Mouse (Mus musculus) ovary, adult 18-20 months (tissue): ENCODE data around the gene BC004004.
"Not testable (repeated sequence)": the region's sequence is repeated elsewhere in the genome, so short reads cannot be mapped to it uniquely, and the experiment has no call there.

ENCODE experiments used
- DNase-seq: peaks from one replicate; pipeline ENCODE4 v3.0.0; 2022; ENCODE audit warnings: low spot score, mixed read lengths

Gene BC004004

DNA sequence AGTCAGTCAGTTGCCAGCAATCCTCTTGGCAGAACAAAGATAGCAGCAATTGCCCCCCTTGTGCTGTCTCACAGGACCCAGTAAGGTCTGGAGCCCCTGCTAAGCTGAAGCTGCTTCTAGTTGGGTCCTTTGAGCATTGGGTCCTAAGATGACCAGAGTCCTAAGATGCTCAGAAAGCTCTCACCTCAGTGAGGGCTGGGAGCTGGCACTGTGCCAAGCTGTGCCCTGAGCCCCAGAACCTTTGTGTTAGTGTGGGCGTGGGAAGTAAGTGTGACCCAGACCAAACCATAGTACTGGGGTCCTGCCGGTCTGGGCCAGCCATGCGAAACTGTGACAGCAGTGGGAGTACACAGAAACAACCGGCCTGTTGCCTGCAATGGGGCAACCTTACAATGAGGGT lies 30.7 kb downstream of the BC004004 start:
- DNase-seq: no peak

DNA sequence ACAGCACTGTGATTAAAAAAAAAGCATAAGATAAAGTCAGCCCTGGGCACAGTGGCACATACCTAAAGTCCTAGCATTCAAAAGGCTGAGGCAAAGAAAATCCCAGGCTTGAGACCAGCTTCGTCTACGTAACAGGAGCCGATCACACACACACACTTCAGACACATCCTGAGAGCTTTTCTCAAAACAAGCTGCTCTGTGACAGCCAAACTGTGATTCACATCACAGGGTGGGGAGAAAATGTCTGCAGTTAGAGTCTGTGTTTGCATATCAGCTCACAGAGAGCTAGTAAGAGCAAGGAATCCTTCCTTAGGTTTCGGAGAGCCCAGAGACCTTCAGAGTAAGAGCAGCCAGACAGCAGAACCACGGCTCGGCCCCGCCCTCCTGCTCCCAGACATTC lies 32.3 kb downstream of the BC004004 start:
- no peak for DNase-seq

DNA sequence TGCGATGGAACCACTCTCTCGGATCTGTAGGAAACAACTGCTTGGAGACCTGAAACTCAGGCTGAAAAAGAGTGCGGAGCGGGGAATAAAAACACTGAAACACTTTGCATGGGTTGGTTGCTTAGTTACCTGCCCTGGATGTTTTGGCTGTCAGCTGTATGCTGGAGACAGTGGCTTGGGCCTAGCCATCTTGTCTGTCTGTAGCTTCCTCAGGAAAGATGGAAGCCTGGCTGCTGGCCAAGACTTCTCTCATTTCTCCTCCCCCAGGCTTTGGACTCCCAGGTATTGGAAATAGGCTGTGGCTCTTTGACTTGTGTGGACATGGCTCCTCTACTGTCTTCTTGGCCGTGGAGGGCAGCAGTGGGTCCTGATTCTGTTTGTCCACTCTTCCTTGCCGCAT lies 32.8 kb downstream of the BC004004 start:
- DNase-seq: no peak

DNA sequence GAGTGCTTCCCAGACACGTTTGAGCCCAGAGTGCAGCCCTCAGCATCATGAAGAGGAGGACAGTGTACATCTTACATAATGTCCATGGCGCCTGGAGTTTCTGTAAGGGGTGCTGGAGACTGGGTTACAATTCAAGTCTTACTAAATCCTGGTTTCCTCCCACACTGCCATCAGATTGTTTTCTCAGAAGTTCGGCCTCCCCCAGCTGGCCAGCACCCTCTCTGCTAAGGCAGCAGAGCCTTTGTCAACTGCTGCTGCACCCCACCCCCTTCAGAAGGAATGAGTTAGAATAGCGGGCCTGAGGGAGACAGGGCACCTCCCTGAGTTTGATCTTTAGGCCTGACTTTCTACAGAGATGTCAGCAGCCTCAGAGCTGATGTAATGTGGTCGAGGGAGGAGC lies 33.6 kb downstream of the BC004004 start:
- DNase-seq: no peak

DNA sequence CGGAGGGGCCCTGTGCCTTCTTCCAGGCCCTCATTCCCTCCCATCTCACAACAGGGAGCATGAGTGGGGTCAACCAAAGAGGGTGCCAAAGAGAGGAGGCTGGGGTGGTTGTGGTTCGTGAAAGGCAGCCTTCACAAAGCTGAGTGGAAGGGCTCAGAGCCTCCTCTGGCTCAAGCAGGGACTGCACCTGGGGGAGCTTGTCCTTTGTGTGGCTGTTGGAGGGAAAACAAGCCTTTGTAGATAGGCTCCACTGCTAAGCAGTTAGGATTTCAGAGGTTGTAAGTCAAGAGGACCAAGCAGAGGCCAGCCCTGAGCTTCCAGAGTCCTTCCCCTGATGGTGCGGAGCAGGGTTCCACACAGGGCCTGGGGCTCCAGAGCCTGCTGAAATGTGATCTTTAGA lies 34.5 kb downstream of the BC004004 start:
- no peak for DNase-seq

DNA sequence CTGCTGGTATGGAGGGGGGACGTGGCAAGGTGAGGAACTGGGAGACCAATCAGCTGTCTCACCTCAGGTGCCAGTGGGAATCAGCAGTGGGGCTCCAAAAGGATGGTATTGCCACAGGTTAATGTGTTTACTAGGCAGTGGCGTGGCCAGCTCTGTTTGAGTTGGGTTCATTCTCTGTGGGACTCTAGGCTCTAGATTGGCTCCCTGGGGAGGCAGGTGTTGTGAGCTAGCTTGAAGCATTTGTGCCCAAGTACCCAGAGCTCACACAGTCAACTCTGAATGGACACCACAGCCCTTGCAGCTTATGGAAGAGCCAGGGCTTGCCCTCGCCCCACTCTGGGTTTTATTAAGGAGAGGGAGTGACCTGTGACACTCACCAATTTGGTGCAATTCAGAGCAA lies 35.3 kb downstream of the BC004004 start:
- DNase-seq: no peak

DNA sequence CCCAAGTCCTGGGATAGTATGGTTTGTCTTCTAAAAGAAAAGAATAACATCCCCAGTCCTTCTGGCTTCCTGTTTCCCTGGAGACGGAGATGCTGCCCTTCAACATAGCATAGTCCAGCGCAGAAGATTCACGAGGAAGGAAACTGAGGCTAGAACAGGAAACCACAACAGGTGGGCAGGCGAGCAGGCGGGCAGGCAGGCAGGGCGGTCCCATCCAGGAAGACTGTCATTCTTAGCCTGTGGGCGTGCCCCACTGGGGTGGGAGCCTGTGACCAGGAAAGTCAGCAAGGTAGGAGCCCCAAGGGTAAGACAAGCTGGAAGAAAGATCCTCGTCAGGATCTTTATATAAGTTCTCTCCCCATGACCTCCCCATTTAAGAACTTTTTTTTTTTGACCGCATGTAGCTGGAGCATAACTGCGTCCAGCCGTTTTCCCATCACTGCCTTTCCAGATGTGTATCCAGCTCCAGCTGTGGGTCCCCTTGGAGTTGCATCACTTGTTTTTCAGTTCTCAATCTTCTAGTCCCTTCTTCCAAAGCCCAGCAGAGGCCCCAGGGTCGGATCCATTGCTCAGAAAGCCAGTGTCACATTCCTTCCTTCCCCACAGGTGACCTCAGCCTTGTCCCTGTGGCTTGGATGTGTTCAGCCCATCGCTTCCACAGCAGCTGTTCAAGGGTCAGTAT lies 35.9 kb downstream of the BC004004 start:
- no peak for DNase-seq

DNA sequence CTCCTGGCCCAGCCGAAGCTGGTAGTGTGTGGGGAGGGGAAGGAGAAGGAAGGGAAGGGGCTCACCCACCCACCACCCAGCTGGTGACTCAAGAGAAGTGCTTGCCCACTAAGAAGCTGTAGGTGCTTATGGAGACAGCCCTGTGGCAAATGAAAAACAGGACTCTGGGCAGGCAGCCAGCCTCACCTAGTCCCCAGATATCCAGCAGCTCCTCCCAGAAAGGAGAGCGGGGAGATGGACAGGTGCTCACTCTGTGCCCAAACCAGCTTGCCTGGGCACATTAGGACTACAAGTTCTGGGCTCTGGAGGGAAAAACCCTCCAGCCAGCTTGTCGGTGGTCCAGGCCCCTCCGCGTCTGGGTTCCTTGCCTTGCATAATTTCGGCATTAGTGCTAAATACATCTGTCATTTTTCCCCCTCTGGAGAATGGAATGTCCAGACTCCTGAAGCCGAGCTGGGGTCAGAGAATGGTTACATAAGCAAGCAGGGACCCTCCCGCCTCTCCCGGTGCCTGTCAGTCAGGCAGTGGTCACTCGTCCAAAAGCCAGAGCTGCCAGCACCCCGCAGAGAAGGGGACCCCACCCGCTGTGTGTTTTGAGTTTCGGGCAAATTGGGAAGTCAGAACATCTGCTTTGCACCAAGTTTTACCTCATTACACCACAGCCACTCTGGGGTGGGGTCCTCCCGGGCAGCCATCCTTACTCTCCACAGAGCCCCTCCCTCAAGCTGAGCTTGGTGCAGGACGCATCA lies 36.6 kb downstream of the BC004004 start:
- DNase-seq: no peak

DNA sequence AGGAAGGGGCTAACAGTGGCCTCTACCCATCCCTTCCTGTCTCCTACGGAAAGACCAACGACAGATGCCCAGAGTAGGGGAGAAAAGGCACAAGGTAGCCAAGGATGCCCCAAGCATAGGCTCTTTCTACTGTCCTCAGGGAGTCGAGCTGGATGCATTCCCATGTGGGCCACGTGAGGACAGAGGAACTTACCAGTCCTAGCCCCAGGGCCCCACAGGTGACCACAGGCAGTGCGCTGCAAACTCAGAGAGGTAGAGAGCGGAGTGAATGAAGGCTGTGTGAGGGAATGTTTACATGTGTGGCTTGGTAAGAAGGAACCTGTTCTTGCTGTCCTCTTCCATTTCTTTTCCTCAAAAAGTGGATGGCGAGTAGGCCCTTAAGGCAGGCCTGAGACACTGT lies 37.3 kb downstream of the BC004004 start:
- DNase-seq: no peak

DNA sequence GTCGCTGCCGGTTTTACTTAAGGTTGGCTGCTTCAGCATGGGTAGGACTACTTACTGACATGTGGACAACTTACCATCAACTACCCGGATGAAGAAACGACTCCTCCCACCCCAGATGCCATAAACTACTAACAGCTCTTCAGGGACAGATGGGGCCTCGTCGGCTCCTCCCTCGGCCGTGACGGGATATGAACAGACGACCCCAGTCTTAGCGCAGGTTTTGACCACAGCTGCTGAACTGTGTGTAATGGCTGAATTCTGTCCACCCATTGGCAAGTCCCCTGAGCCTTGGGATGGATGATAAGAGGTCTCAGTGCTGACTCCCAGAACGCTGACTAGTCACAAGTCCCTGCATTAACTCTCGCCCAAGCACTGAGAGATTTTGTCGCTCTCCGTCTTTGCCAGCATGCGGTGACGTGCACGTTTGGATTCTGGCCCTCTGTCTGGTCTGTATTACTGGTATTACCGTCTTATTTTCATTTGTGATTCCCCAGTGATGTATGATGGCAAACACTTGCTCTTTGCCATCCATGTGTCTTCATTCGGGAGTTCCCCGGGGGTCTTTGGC lies 41.6 kb downstream of the BC004004 start:
- no peak for DNase-seq

DNA sequence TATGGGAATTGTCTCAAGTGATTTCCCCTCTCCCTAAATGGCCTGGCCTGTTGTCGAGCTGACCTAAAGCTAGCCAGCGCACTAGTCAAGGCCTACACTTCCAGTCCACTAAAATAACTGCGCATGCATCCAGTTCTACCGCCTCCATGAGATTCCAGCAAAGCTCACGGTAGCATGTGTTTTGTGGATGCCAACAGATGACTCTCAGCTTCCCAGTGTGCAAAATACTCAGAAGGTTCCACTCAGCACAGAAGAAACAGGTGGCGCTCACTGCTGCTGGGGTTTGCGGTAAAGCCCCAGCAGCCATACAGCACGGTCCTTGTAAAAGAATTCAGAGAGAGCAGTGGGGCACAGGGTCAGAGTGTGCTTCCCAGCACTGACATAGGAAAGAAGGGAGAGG lies 43.0 kb downstream of the BC004004 start:
- no peak for DNase-seq

DNA sequence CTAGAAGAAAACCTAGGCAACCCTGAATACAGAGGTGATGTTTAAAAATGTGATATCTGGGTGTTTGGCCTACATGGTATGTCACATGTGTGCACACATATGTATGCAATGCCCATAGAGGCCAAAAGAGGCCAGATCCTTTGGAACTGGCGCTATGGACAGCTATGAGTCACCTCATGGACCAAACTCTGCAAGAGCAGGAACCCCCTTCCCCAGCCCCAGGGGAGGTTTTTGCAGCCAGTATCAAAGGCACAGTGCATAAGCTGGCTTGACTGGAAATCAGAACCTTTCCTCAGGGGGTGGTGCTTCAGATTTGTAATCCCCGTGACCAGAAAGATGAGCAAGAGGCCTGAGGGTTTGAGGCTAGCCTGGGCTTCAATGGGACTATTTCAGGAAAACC lies 43.5 kb downstream of the BC004004 start:
- no peak for DNase-seq

DNA sequence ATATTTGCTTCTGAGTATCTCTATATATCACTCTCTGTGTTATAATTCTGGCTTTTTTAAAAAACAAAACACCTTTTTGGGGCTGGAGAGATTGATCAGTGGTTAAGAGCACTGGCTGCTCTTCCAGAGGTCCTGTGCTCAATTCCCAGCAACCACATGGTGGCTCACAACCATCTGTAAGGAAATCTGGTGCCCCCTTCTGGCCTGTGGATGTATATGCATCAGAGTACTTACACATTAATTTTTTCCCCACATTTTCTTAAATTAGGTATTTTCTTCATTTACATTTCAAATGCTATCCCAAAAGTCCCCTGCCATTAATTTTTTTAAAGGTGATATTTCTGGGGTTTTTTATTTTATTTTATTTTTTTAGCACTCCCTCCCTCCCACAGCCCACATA lies 44.7 kb downstream of the BC004004 start:
- DNase-seq: no peak

DNA sequence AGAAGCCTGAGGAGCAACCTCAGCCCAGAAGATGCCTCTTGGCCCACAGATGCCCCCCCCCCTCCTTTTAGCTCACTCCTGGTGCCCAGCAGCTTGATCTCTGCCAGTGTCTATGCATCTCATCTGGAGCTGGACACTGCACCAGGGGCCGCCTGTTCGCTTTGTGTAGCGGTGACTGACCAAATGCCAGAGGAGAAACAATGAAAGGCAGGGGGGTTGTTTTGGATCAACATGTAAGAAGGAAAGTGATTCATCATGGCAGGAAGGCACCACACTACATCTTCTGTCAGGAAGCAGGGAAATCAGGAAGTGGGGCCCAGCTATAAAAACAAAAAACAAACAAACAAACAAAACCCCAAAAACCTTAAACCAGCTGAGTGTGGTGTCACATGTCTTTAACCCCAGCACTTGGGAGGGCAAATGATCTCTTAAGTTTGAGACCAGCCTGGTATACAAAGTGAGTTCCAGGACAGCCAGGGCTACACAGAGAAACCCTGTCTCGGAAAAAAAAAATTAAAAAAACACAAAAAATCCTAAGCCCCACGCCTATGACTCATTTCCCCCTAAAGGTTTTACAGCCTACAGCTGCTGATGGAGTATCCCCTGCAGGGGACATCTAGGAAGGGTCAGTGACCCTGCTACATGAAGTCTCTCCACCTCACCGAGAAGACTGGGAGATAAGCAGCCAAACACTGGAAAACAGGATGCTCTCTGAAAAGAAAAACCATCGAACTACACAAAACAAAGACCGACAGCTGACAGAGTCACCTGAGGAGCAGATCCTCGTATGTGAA lies 47.3 kb downstream of the BC004004 start:
- DNase-seq: no peak

DNA sequence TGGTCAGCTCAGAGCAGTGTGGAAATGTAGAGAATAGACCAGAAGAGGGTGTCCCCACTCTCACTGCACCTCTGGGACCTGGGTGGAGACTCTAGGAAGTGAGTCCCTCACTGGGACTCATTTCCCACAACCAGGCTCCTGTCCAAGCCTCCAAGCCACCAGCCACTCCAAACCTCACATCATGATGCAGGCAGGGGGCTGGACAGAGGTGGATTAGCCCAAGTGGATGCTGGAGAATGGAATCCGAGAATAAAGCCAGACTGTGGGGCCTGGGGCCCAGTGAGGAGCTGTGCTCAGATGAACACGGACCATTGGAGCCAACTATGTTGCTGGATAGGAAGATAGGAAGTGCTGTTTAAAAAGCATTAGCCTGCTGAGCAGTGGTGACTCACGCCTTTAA lies 48.3 kb downstream of the BC004004 start:
- no peak for DNase-seq

DNA sequence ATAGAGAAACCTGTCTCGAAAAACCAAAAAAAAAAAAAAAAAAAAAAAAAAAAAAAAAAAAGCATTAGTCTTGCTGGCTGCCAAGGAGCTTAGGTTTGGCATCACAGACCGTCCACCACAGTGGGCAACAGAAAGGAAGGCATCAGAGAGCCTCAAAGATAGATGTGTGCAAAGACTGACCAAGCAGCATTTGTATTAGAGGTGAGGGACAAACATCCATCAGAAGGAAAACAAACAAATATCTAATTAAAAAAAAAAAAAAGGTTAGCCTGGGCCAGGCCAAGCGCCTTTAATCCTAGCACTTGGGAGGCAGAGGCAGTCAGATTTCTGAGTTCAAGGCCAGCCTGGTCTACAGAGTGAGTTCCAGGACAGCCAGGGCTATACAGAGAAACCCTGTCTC lies 48.8 kb downstream of the BC004004 start, which contains the start of gene Pi16:
Gene Pi16 (plus strand): TSS at position 301 of the 400 bp plus-strand sequence.
- not testable (repeated sequence) for DNase-seq

DNA sequence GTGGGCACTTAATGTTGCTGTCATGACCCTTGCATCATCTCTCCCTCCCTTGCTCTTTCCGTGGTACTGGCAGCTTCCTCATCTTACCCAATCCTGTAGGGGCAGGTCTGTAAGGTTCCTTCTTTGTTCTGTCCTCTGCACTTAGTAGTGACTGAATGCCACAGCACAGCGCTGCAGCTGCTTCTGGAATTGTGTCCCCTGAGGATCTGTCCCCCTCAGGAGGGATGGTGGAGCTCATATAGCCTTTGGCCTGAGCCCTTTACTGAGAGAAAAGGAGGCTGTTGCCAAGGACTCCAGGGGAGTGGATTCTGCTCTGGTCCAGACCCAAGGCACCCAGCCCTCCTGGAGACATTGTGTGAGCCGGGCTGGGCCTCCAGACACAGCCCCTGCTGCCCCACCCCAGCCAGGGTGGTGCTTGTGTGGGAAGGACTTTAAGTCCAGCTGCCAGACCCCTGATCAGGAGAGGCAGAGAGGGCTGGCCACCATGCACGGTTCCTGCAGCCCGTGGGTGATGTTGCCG lies 50.2 kb downstream of the BC004004 start:
- DNase-seq: no peak

DNA sequence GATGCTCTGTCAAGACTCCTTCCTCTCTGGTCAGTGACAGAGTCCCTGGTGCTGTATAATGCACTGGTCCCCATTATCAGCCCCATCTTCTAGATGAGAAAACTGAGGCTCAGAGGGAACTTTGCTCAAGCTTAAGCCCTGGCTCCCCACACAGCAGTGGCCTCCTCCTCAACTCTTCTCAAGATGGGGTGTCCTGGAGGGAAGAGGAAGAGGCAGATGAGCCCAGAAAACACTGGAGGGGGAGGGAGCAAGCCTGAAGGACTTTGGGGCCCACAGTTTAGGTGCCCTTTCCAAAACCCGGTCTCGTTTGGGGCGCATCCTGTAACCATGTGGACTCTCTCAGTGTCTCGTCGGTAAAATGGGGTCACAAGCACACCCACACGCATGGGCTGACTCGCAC lies 50.9 kb downstream of the BC004004 start:
- DNase-seq: no peak

DNA sequence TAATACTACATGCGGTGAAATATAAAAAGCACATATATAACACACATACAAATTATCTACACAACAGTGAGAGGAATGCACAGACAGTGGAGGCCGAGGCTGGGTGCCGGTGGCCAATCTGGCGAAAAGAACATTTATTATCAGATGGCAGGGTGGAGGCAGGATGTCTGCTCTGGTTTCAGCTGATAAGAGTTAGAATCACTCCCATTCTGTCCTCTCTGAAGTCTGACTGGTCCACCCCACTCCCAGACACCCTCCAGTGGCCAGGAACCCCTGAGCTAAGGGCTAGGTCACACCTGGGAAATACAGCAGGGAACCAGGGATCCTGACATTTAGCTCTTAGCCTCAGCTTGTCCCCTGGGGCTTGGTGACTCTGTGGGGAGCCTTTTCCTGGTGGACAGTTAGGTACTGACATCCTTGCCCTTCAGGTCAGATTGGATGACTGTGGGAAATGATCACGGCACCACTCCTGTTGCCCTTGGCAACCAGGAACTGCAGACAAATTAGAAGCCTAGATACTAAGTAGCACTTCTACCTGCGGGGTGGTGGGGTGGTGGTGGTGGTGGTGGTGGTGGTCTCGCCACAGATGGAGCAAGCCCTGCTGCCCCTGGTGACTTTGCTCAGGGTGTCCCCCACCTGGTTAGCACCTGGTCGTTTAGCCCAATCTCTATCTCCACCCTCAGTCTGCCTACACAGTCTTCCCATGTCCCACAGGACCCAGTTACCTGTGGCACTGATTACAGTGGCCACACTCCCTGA lies 51.5 kb downstream of the BC004004 start:
- DNase-seq: no peak

DNA sequence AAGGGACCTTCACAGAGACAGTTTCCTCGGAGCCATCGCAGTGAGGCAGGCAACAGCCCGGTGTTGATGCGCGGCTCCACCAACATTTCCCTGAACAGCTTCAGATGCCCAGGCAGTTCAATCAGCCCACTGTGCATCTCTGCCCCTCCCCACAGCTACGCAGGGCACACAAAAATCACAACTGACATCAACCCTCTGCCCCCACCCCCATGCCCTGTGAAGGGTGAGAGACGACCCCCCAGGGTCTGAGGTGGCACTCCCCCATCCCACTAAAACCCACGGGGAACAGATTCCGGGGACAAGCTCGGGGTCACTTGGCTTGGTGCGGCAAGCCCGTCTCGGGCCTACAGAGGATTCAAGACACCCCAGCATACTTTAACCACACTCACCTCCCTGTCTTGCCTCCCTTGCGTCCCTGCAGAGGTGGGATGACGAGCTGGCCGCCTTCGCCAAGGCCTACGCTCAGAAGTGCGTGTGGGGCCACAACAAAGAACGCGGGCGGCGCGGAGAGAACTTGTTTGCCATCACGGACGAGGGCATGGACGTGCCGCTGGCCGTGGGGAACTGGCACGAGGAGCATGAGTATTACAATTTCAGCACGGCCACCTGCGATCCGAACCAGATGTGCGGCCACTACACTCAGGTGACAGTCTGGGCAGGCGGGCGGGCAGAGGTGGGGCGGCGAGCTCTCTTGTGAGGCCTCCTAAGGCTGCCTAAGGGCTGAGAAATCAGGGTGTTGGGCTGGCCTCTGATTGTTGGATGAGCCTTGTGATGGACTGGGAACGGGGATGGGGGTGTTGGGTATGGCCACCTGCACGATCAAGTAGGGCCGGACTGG lies 53.4 kb downstream of the BC004004 start:
- DNase-seq: no peak

DNA sequence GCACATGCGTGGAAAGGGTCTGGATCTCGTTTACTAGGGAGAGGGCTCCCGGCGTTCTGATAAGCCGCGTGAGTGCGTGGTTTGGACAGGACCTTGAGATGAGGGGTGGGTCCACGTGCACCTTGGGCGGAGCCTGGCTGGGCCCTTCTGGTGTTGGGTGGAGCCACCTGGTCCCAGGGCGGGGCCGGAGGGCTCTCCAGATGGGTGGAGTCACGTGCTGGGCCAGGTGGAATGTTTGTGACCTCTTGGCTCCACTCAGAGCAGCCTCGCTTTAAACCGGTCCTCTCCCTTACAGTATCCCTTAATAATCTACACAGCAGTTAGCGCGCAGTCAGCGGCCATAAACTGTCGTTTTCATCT lies 54.0 kb downstream of the BC004004 start:
- no peak for DNase-seq
